Comparison of ENCODE assay signal across 7 mouse cellular contexts in the genomic region with DNA sequence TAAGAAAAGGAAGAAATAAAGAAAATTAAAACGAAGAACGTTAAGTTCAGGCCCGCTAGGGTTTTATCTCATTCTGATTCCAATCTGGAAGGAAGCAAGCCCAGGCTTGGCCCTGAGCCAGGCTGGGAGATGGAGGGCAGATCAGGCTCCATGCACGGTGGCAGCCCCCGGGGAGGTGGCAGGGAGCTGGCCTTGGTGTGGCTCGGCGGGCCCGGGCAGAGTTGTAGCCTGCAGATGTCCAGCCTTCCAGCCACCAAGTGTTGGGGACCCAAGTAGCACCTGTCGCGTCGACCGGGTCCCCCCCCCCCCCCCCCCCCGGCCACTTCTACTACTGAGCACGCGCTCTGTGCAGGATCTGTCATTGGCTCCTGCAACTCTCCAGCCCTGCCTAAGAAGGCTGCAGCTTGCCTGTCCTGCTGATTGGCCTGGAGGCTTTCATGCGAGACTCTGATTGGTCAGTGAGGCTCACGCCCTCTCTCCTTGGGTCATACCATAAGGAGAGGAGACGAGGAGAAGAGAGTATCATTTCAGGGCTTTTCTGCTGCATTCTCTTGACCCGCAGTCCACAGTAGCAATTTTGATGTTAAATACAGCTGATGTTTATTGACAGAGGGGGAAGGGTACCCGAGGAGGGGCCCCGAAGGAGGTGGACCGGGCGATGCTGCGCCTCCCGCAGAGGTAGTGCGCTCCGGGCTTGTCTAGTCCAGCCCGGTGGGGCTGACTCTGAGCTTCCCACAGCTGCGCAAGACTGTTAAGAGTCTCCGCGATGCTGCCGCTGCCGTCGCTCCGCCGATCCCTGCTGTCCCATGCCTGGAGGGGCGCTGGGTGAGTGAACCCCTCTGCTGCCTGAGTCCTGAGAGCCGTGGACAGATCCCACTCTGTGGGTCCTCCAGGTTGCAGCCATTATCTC. TPM values are rescaled to one million over a fixed set of nuclear protein-coding genes. Genes with fewer than 3 reads are reported as not detected.
DNase-seq lines count a peak whose midpoint lies in the region; ATAC-seq lines count a peak whose summit lies in the region.

Gene Aldh4a1 (plus strand): TSS at position 494 of the 910 bp plus-strand sequence.

- peaks cover 15% of the 10 kb centered on the region for H3K4me1 ChIP-seq in intestine, embryonic 15.5 days (replicated peaks)
- H3K4me1 ChIP-seq in midbrain, embryonic 10.5 days, result peaks cover 27% of the 10 kb centered on the region

- no peaks in the 10 kb centered on the region for H3K9me3 ChIP-seq in intestine, embryonic 15.5 days
- no peaks in the 10 kb centered on the region for H3K9me3 ChIP-seq in midbrain, embryonic 10.5 days (replicated peaks)

- H3K27me3 ChIP-seq in intestine, embryonic 15.5 days (replicated peaks), result peaks cover 13% of the 10 kb centered on the region; the same call in 1 of the 2 replicates
- peaks cover 9% of the 10 kb centered on the region for H3K27me3 ChIP-seq in midbrain, embryonic 10.5 days (ENCODE audit: low read depth, poor library complexity, severe bottlenecking)

- WGBS in intestine, embryonic 15.5 days, result under 1% methylated on average over 34 of the region's 38 CpGs
- WGBS in midbrain, embryonic 10.5 days, result 2% methylated on average over 33 of the region's 38 CpGs

- intact Hi-C loops in gastrocnemius, postnatal 36 days (cut with DNase I), result no loop called here
- intact Hi-C loops in left cerebral cortex, postnatal 25 days (cut with DNase I), result no loop called here

- peak; percentile 100 for ATAC-seq in intestine, embryonic 15.5 days

- peak; percentile 93 for DNase-seq in adrenal gland, adult 2 months
- peak; percentile 88 for DNase-seq in embryo, embryonic 11.5 days (ENCODE audit: low read depth, low spot score)
- DNase-seq in gastrocnemius, postnatal 36 days, result peak; percentile 81 to 85
- DNase-seq in left cerebral cortex, postnatal 25 days (ENCODE audit: low spot score in 2 of 2), result peak; percentile 92 to 98
- peak; percentile 94 for DNase-seq in midbrain, embryonic 10.5 days (ENCODE audit: low spot score)
- peak; percentile 90 for DNase-seq in right cerebral cortex, postnatal 4 days

- H3K27ac ChIP-seq in intestine, embryonic 15.5 days, result peak within 1 kb of the TSS; percentile 81
- peak within 1 kb of the TSS; percentile 97 for H3K27ac ChIP-seq in midbrain, embryonic 10.5 days (replicated peaks)

- no peaks in the 10 kb centered on the region for H3K36me3 ChIP-seq in intestine, embryonic 15.5 days
- no peaks in the 10 kb centered on the region for H3K36me3 ChIP-seq in midbrain, embryonic 10.5 days

- H3K4me2 ChIP-seq in intestine, embryonic 15.5 days (replicated peaks), result peak within 1 kb of the TSS; percentile 95

- H3K4me3 ChIP-seq in intestine, embryonic 15.5 days (replicated peaks), result peak within 1 kb of the TSS; percentile 66
- peak within 1 kb of the TSS; percentile 84 for H3K4me3 ChIP-seq in midbrain, embryonic 10.5 days

- peak within 1 kb of the TSS; percentile 72 for H3K9ac ChIP-seq in intestine, embryonic 15.5 days

RNA-seq across cellular contexts. Expression of gene Aldh4a1, which starts in this region (rescaled TPM):
- total RNA-seq in adrenal gland, adult 2 months (2021), result 100 to 1,000 TPM in 1 of 2 experiments, 10 to 100 TPM in 1; 77.6 to 145 TPM
- polyA plus RNA-seq in adrenal gland, adult 2 months (2012; rRNA removed), result 221 and 280 TPM in 2 replicates
- total RNA-seq in gastrocnemius, postnatal 36 days (2021), result 10 to 100 TPM; 63.9 to 75.8 TPM
- 14.4 and 17.1 TPM in 2 replicates for polyA plus RNA-seq in intestine, embryonic 15.5 days (2015; fragmentation: Nextera tagmentation; extraction: Ambion mirVana)
- total RNA-seq in left cerebral cortex, postnatal 25 days (2021), result 10 to 100 TPM; 15.9 to 17.3 TPM
- 21.3 and 24.2 TPM in 2 replicates for polyA plus RNA-seq in midbrain, embryonic 10.5 days (2016; fragmentation: Nextera tagmentation; extraction: Ambion mirVana)

Comparison
In these comparisons a context has a peak if more than half of its experiments do, and no peak if none do; other contexts are left out.
1. Peak in every context shown above with its lines: DNase-seq, ATAC-seq, H3K4me3 ChIP-seq and H3K27ac ChIP-seq.